Mouse (Mus musculus) heart, embryonic 10.5 days (tissue): Measurements from ENCODE around the gene Tmem123. TPM values are rescaled to one million over a fixed set of nuclear protein-coding genes. Genes with fewer than 3 reads are reported as not detected.

Experiments used
- DNase-seq: peaks from one replicate; pipeline ENCODE4 v3.0.0-alpha.2; 2017; ENCODE audit warnings: low spot score
- H3K27ac ChIP-seq: fragments of 300-500 bp; sonication (generic); 2 replicates; pipeline ENCODE4 v1.5.1; 2016; ENCODE audit warnings: mild to moderate bottlenecking
- H3K27me3 ChIP-seq: fragments of 300-500 bp; sonication (generic); 2 replicates; pipeline ENCODE4 v1.6.1; 2016; ENCODE audit warnings: mild to moderate bottlenecking; ENCODE audit not compliant: poor library complexity, insufficient read depth, severe bottlenecking
- H3K36me3 ChIP-seq: fragments of 300-500 bp; sonication (generic); 2 replicates; pipeline ENCODE4 v1.6.1; 2016; ENCODE audit warnings: mild to moderate bottlenecking, moderate library complexity
- H3K4me1 ChIP-seq: fragments of 300-500 bp; sonication (generic); 2 replicates; pipeline ENCODE4 v1.6.1; 2016; ENCODE audit warnings: mild to moderate bottlenecking
- H3K4me3 ChIP-seq: fragments of 300-500 bp; sonication (generic); 2 replicates; pipeline ENCODE4 v1.5.1; 2016; ENCODE audit warnings: mild to moderate bottlenecking, moderate library complexity
- H3K9me3 ChIP-seq: fragments of 300-500 bp; sonication (generic); 2 replicates; pipeline ENCODE4 v1.6.1; 2016; ENCODE audit warnings: mild to moderate bottlenecking, moderate library complexity
- WGBS: fragments of 180-500 bp; shearing (Covaris S2); methylation state at CpG from one replicate; pipeline ENCODE4 v1.1.7; 2016; 5-methylcytosine and 5-hydroxymethylcytosine counted together
- microRNA-seq: library from miRNA; unstranded; fragments of <30 nt; microRNA quantifications from one replicate; pipeline ENCODE4, GENCODE M21; 2017
- polyA plus RNA-seq: library from polyadenylated mRNA; unstranded; fragments of >200 nt; fragmentation: Nextera tagmentation; extraction: Ambion mirVana; gene quantifications from 2 replicates; pipeline ENCODE4 v1.2.1, GENCODE M21; 2016

The Tmem123 gene
- polyA plus RNA-seq, 1 experiment from 2014 or later: 121 TPM

GRCm38 (mm10) chr9:7837806-7838440, 74.1 kb downstream of the Tmem123 start:
- Histone ChIP-seq H3K4me3 (peak overlapping the region; percentile 69), H3K27me3 (no peaks in the 10 kb centered on the region), H3K9me3 (no peaks in the 10 kb centered on the region), H3K4me1 (peaks cover 13% of the 10 kb centered on the region; the same call in 1 of the 2 replicates), H3K27ac (peak overlapping the region; percentile 97), H3K36me3 (peaks cover 11% of the 10 kb centered on the region)
- WGBS: 23% methylated on average over 14 of the region's 14 CpGs
- peak; percentile 74 for DNase-seq

DNA sequence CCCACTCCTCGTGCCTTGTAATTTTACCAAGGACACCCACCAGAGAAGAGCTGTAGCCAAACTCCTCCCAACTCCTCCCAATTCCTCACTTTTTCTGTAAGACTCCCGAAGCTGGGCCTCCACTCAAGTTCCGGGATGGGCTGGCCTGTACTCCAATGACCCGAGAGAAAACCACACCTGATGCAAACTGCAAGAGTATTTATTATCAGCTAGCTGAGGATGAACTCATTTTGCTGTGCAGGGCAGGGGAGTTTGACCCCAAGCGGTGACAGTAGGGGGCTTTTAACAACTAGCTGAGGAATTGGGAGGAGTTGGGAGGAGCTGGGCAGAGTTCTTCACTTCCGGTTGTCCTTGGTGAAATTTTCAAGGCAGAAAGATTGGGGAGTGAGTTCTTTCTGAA, 77.4 kb downstream of the Tmem123 start:
- Histone ChIP-seq H3K9me3 (no peaks in the 10 kb centered on the region), H3K36me3 (no peaks in the 10 kb centered on the region), H3K4me3 (no peak overlapping the region), H3K27me3 (no peaks in the 10 kb centered on the region), H3K27ac (no peak overlapping the region), H3K4me1 (peaks cover 7% of the 10 kb centered on the region; the same call in 1 of the 2 replicates)
- peak; percentile 31 for DNase-seq
- WGBS: 70% methylated on average over 6 of the region's 6 CpGs

Small RNA genes within 50 kb of the gene (microRNA-seq; reads per million reads assigned to microRNA genes)
- gene Mir5618: 11.6 reads per million, percentile 26 among the genes with 10 or more reads in this experiment

Other genes with a start within 250 kb of the Tmem123 start
- gene Mmp8, start 205.6 kb upstream of the Tmem123 start, polyA plus RNA-seq: 0.09 TPM in 1 of 2 replicates, not detected in the other
- gene Mmp27, start 192.6 kb upstream of the Tmem123 start, polyA plus RNA-seq: not detected in 2 replicates
- gene Mmp20, start 135.8 kb upstream of the Tmem123 start, polyA plus RNA-seq: not detected in 2 replicates
- not detected in 2 replicates for gene Mmp7, start 72.0 kb upstream of the Tmem123 start, polyA plus RNA-seq
- 23.6 and 24.2 TPM in 2 replicates for gene Birc2, start 73.0 kb downstream of the Tmem123 start, polyA plus RNA-seq
- gene Birc3, start 109.1 kb downstream of the Tmem123 start, polyA plus RNA-seq: 4.9 and 5.2 TPM in 2 replicates
- 29.3 and 41.3 TPM in 2 replicates for gene Yap1, start 240.6 kb downstream of the Tmem123 start, polyA plus RNA-seq